Mouse (Mus musculus) megakaryocyte, embryonic 14.5 days (primary cell): ENCODE results near the gene Ppp1r37.

Source experiments
- FLI1 ChIP-seq: IDR thresholded peaks from 2 replicates; pipeline ENCODE4 v1.6.1; 2012; ENCODE audit warnings: low read length, inconsistent platforms, mixed read lengths
- GATA1 ChIP-seq: IDR thresholded peaks from 3 replicates; pipeline ENCODE4 v1.6.1; 2012; ENCODE audit warnings: mixed read lengths, low read length, inconsistent platforms, borderline replicate concordance

DNA sequence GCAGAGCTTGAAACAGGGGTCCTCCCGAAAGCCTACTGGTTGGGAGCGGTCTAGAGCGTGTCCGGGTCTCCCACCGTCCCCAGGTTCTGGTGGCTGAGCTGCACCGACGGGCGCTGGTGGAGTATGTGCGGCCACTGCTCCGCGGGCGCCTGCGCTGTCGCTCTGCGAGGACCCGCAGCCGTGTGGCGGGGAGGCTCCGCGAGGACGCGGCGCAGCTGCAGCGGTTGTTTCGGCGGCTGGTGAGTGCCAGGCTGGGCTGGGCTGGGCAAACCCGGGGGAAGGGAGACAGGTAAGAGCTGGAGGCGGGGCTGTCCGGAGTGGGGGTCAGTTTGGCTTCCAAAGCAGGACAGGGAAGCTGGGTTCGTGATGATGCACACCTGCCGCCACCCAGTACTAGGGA is 73.4 kb downstream of the Ppp1r37 start:
- TF ChIP-seq GATA1 = no peak
- no peak for TF ChIP-seq FLI1
